Mouse (Mus musculus) layer of hippocampus, adult 18-20 months (tissue): Measurements from ENCODE around the gene Lgalsl. TPM values are rescaled to one million over a fixed set of nuclear protein-coding genes. Genes with fewer than 3 reads are reported as not detected.
A peak's percentile ranks its signal among the peaks of the same experiment; 100 is the strongest.

ENCODE experiments used
- DNase-seq, 2 experiments: peaks; one replicate each; pipeline ENCODE4 v3.0.0; 2022; ENCODE audit warnings: low spot score in 2 of 2
- total RNA-seq, 2 experiments: library from RNA; stranded (reverse); gene quantifications; 2 replicates each; pipeline ENCODE4 v1.2.3; 2021

Lgalsl gene
- total RNA-seq, 2 experiments from 2014 or later, result 78.3 to 80.4 TPM

DNA sequence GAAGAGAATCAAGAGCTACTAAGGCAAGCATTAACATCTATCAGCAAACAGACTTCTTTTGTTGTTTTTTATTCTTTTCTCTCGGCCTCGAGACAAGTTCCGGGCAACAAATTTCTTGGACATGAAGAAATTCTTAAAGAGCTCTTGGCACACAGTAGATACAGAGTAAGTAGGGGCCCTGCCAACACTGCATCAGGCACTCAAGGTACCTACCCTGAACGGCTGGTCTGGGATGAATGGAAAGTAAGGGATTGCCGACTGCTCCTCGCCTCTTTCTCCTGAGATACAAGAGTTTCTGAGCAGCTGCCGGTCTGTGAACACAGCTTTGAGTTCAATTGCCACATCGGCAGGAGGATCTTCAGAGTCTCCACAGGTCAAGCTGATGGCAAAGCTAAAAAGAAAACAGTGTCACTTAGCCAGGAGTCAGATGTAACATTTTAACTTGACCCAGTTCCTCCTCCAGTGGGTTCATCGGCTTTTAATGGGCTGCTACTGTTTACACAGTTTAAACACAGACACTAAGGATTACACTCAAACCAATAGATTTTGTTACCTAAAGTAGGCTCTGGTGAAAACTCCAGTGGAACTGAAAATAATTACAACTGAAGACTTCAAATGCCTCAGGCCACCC is 1.7 kb downstream of the Lgalsl start:
- peak in 1 of 2 experiments; percentile 5 for DNase-seq

DNA sequence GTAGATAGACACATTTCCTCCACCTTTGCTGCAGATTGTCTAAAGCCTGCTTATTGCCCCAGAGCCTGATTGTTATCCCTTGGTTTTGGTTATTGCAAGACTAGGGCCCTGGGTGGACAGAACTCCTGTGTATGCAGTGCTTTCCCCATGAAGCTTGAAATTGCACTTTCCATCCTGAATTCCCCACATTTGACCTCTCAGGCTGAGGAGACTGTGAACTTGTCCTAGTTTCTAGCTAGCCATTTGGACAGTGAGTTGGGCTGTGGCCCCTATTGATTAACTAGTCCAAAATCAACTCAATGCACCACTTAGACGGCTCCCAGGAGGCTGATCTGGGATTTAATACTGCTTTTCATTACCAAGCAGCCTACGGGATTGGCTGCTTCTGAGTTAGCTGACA is 6.9 kb downstream of the Lgalsl start:
- DNase-seq, result no peak

DNA sequence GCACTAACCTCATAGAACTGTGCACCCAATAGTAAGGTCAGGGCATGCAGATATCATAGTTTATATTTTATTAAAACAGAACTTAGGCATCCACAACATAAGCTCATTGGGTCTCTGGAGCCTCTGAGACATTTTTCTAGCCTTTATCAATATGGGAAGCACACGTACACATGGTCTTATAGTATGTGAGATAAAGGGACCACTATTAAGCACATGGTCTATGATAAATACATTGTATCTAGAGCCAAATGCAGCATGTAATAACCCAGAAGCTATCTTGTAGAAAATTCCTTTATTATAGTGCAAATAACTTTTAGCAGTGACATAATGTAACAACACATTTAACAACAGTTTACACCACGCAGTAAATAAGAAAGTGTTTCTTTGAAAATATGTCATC is 7.6 kb downstream of the Lgalsl start:
- DNase-seq, result no peak

DNA sequence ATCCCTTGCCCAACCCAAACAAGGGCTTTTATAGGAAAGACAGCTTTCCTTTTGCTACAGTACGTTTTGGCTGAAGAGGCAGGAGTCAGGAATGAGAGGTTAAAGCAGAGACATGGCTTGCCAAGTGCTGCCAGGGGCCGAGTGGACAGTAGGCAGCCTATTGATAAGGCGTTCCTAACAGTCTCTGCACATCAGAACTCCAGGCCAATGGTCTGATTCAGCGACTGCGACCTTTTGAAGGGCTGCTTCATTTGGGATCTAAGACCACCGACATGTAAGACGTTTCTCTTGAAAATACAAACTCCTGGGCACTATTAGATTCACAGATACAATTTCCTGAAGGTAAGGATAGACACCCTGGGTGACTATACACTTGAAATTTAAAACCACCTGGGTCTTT is 9.5 kb downstream of the Lgalsl start:
- no peak for DNase-seq

DNA sequence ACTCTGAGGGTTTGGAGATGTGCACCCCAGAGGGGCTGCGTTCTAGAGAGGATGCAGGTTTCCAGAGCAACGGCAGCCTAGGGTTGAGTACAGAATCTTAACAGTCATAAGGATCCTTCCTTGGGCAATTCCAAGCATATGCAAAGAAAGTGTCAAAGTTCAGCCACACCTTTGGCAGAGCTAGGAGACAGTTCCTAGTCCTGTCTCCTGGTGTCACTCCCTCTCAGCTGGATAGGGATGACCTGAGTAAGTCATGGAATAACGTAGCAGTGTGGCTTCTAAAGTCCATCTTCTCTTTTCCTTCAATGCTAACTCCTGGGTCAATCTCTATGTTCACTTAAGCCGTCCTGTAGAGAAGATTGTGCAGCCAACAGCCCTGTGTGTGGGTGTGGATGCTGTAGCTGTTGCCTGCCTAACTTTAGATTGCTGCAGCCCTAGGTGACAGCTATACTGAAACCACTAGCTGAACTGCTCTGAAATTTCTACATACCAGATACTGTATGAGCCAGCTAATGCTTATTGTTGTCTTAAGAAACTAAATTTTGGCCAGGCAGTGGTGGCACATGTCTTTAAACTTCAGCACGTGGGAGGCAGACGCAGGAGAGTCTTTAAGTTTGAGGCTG is 16.8 kb downstream of the Lgalsl start:
- no peak for DNase-seq

DNA sequence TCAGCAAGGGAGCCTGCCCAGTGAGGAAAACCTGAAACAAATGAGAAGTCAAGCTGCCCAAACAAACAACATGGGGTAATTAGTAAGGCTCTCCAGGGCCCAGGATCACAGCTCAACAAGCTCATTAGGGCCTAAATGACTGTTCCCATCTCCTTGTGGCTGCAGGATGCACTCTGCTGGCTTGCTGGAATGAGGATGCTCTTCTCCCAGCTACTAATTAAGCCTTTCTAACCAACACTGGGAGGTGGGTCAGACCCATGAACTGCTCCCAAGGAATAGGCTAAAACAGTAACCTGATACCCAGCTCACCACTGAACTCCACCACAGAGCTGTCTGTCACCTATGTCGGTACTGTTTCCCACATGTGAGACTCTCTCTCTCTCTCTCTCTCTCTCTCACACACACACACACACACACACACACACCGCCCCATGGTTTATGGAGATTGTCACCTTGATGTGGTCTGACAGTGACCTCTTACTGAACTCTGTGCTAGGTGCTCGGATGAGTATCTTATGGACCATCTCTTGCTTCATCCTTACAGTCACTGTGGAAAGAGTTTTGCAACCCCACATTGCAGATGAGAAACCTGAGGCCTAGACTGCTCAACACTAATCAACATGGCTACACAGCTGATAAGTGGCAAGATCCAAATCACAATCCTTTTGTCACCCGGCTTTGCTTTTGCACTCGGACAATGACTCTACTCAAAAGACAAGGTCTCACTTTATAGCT is 18.5 kb downstream of the Lgalsl start:
- no peak for DNase-seq

DNA sequence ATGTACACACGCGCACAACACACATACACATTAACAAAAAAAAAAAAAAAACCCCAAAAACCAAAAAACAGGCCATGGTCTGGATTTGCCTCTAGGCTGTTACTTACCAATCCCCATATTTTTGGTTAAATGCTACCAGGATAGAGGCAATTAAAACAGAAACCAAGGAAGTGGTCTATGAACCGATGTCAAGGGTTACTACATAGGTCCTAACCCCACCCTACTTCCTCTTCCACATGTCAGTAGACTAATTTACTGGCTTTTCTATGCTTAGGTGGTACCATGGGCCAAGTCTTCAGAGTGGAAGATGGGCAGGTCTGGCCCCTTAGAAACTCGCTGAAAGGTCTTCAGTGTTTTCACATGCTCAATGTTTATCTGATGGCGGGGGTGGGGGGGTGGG is 24.2 kb downstream of the Lgalsl start:
- no peak for DNase-seq

DNA sequence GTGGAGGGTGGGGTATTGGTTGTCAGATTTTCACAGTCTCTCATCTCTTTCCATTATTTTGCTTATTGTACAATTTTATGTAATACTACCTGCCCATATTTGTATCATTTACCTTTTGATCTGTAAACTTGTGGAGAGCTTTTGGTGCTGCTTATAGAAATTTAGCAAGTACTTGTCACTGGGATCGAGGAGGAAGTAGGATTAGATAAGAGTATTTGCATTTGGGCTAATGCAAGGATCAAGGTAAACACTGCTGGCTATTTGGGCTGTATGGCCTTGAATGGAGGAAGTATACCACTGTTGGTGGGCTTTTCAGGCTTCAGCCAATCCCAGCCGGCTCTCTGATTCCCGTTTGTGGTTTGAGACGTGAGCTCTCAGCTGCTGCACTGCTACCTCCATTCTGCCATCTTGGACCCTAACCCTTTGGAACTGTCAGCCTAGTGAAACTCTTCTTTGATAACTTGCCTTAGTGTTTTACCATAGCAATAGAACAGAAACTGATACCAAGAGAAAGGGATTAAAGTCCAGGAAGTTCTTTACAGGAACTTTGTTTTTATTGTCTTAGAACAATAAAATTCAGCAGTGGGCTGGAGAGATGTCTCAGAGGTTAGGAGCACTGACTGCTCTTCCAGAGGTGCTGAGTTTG is 25.1 kb downstream of the Lgalsl start:
- no peak for DNase-seq

DNA sequence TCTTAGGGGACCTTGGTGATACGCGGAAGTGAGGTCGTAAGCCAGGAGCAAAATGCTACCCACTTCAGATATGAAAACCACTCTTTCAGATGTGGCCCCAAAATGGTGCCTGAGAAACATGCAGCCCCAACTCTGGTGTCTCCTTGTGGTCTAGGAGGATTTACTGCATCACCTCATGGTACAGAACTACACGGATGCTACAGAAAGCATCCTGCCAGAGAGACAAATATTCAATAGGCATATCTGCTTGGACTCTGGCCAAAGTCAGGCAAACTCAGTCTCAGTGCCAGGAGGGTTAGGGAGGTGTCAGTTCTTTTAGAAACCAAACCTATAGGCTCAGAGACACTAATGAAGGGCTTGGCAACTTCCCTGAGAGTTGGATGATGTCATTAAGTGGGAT is 26.4 kb downstream of the Lgalsl start:
- DNase-seq, result no peak

DNA sequence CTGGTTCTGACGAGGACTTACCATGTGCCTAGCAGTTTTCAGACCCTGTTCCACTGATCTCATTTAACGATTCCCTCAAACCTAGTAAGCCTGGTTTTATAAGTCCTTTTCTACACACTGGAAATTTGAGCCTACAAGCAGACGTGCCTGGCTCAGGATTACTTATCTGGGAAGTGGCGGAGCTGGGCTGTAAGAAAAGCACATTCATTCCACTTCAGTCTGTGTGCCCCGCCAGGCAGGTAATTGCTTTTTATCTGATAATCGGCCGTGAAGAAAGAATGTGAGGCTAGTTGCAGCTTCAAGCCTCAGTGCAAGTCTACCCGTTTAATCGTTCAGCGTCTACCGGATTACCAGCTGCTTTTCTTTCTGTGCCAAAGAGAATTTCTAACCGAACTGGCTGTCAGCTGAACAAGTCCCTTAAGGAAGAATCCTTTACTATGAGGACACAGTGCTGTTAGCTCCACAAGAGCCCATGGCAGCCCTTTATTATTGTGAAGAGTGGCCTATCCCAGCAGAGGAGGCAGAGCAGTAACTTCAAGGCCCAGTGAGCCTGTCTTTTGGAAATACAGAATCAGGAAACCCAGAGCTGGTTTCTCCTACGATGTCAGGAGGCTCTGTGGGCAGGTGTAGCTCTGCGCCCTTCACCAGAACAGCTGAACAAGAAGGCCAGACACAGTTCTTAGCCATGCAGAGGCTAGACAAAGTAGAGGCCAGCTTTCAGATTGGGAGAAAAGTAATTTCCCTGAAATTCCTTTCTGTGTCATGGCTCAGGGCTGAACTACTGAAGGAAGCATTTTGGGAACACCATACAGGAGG is 30.4 kb downstream of the Lgalsl start:
- DNase-seq, result peak in 1 of 2 experiments; percentile 9

DNA sequence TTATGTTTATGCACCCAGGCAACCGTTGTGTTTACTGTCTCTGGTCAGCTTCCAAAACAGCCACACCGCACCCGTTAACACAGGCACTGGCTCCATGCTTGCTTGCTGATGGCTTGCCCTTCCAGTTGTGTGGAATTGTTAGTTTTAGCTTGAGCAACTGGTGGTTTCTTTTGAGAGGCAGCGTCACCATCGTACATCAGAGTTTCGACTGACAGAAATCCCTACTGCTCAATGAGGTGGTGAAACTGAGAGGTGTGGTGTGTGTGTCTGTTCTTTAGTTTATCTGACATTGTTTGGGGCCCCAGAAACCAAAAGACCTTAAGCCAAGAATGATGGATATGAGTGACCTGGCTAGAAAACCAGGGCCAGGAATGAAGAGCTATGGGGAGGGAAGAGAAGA is 33.0 kb downstream of the Lgalsl start:
- DNase-seq, result no peak

DNA sequence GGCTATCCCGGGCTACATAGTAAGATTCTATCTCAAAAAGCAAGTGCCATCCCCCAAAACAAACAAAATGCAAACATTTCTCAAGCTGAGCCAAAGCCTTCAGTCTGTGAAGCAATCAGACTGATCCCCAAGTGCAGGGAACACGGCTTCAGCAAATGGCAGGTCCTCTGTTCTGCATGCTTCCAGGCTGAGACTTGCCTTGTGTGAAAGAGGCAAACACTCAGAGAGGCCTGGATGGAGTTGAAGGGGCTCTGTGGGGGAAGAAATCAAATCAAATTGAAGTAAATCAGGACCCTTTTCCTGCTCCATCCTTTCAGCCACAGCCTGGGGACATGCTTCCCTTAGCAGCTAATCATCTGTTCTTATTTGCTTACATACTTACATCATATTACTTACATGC is 35.4 kb downstream of the Lgalsl start:
- no peak for DNase-seq

DNA sequence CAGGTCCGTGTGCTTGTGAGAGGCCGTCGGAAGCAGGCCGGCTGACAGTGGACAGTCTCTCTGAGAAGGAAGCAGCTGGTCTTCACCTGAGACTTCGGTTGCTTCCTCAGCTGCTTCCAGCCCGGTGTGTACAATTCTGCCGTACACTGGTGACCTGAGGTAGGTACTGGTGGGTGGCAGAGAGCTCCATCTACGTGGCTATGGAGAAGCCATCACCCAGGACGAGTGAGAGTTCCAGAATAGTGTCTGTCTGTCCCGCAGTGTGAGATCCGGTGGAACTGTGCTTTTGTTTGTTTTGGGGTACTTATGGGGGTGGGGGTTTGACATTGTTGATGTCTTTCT is 36.0 kb downstream of the Lgalsl start:
- DNase-seq, result no peak

DNA sequence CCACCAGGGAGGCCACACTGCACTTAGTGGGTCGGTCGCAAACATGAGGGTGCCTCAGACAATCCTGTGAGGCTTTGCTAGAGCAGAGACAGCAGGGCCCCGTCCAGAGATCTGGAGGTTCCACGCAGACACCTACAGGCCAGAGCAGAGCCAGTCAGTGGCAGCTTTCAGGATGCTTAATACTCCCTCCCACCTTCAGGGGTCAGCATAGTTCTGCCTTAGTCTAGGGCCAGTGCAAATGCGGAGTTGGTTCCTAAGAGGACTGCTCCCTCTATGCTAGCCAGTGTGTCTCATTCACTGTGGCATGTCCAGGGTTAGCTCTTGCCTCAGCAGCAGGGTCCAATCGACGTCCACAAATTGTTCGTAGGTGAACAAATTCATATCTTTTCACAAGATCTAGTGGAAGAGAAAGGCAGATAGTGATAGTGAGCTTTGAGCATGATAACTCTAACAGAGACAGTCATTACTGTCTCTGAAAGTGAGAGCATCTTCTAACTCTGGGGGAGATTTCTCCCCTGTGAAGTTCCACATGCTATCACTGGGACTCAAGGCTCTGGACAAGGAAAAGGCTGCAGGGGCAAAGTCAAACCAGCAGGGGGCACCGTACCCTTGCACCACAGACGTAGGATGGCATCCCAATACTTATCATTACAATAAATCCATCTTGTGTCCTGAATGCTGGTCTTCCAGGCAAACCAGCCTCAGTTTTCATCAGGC is 36.5 kb downstream of the Lgalsl start:
- DNase-seq, result peak; percentile 80 to 96

DNA sequence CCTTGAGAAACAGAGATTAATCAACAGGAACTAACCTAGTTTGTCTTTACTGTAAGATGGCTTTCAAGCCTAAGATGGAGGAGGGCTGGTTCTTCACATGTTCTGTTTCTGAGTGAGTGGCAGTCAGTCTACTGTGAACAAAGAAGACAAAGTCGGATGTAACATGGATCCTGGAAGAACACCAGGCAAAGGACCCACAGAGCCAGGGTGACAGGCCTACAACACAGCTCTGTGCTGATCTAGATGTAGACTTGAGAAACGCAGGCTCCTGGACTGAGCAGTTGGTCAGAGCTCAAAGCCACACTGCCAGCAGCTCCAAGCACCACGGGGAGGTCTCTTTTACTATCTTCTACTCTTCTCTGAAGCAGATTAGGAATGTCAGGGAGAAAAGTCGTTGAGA is 37.2 kb downstream of the Lgalsl start:
- DNase-seq, result no peak

DNA sequence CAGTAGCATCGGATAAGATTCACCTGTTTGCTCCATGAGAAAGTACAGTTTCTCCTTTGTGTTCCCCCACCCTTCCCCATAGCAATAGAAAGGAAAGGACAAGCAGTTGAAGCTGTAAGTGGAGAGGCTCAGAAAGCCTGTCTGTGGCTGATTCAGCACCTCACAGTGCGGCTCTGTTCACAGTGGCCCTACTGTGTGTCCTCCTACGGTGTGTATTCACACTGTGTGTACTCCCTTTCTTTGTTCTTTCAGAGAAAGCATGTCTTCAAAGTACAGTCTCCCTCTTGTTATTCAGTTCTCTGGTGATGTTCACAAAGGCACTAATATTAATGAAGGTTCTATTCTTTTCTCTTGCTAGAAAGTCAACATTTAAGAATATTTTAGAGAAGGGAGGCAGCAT is 38.2 kb downstream of the Lgalsl start:
- DNase-seq, result no peak

DNA sequence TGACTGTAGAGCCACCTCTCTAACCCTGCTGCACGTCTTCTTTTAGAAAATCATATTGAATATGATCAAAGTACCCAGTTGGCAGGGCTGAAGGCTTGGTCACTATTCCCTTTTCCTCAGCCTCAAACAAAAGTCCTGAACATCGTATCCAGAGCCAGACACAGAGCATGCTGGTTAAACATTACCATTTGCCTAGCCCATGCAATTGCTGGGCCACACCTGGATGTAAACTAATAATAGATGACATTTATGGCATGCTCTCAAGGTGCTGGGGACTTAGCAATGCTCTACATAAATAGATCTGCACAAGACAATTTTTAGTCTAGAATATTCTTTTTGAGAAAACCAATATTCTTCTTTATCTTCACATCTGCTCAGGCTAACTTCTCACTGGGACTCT is 39.5 kb downstream of the Lgalsl start:
- DNase-seq, result no peak

DNA sequence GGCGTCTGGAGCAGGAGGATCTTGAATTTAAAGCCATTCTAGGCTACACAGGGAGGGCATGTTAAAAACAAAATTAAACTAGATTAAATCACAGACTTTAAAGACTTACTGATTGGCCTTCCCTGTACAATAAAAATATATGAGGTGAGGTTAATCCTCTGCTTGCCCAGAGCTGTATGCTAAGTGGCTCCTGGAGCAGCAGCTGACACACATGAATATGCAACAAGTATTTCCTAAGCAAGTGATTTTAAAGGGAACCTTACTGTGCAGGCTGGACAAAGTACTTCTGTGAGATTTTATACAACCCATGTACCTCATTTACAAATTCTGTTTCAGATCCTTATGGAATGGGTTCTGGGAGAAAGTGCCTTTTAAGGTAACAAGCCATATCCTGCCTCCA is 41.8 kb downstream of the Lgalsl start:
- DNase-seq, result no peak

DNA sequence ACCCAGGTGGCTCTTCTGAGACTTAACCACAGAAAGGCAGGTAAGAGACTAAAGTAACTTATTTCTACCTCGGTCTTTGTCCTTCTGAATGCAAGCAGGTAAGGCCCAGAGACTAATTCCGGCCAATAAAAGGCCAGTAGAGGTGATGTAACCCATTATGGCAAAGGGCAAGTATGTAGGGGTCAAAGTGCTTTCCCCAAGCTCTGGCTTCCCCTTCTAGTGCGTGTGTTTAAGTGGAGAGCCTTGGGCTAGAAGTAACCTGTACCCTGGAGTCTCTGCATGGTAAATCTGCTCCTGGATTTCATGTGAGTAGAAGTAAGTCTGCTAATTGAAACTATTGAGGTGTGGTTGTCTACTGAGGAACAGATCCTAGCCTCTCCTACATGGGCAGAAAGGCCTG is 42.8 kb downstream of the Lgalsl start:
- no peak for DNase-seq

DNA sequence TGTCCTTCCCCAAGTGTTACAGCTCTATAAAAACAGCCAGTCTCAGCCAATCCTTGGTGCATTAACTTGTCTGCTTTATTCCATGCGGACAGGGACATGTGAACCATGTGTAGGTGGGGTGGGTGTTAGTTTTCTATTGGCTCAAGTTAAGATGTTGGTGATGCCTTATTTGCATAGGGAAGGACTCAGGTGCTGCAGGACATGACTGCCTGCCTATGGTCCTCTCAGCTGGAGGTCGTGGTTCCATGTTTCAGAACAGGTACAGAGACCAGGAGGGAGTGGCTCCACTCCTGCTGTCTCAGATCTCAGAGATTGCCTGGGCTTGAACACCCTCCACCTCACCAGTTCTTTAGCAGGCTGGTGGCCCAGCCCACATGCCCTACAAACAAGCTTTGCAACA is 44.7 kb downstream of the Lgalsl start:
- no peak for DNase-seq

DNA sequence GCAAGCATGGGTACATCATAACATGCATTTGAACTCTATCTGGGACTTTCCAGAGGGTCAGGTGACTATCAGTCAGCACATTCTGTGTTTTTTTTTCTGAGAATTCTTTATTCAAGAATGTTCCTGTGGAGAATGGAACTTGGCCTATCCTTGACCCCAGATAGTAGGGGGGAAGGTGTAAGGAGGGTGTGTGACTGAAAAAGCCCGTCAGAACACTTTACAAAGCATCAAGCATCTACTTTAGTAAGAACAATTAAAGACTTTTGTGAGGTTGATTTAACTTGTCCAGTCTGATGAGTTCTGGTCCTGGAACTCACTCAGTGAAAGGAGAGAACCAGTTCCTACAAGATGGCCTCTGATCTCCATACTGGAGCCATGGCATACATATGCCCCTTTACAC is 45.7 kb downstream of the Lgalsl start:
- DNase-seq, result no peak
